Mouse (Mus musculus): Measurements from ENCODE around the gene Itk. TPM values are rescaled to one million over a fixed set of nuclear protein-coding genes. Genes with fewer than 3 reads are reported as not detected.

Itk gene
- polyA plus RNA-seq, 1 experiment: 0.02 TPM

DNA sequence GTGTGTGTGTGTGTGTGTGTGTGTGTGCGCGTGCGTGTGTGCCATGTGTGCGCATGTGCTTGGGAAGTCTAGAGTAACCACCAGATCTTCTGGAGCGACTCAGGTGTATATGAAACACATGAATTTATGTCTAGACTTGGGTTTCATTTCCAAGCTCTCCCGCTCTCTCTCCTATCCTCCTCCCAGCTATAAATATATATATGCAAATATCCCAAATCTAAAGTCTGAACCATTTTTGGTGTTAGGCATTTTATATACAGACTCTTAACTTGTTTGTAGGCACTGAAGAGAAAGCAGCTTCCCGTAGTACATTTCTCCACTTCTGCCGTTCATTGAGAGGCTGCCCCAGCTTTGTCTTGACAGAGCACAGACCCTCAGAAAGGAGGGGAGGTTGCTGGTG lies 57.1 kb downstream of the Itk start:
- Histone ChIP-seq H3K4me1 (ENCODE audit: control insufficient read depth, insufficient read depth, low read length) (no peaks in the 10 kb centered on the region), H3K4me3 (ENCODE audit: control insufficient read depth, low read depth, low read length) (no peak overlapping the region), H3K27ac (ENCODE audit: control insufficient read depth, insufficient read depth, low read depth, low read length) (no peak overlapping the region), H3K27me3 (ENCODE audit: control insufficient read depth, insufficient read depth, low read length) (no peaks in the 10 kb centered on the region), H3K36me3 (ENCODE audit: control insufficient read depth, insufficient read depth, low read length) (no peaks in the 10 kb centered on the region)
- TF ChIP-seq CTCF (IDR thresholded peaks at IDR 0.05; ENCODE audit: control insufficient read depth, insufficient read depth, insufficient replicate concordance, low read depth, low read length) (no peak), POLR2A (IDR thresholded peaks at IDR 0.05; ENCODE audit: control insufficient read depth, low read depth, low read length) (no peak)

DNA sequence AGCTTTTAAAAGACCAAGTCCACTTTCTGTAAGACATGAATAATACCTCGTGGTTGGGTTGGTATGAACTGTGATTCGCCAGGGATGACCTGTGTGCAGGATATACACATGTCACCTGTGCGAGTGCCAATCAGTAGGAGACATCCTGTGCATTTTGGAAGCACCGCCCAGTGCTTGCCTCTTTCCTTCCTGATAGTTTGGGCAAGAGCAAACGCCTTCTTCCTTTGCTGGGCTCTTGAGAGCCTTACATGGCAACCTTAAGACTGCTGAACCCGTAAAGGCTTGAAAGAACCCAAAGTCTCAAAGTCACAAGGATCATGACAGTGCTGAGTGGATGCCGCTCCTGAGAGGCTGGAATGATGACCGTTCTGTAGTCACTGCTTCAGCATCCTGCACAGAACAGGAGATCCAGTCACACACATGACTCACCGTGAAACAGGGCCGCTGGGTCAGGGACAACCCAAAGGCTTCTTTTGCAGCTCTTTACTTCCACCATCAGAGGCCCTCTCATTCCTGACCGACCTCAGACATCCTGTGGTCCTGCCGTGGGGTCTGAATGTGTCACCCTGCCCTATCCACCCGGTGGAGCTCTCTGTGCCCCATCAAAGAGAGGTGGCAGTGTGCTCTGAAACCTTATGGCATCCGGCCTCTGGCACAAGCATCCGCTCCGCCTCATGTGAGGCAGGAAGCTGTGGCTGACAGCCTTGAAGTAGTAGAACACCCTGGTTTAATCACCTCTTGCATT lies 62.9 kb downstream of the Itk start:
- Histone ChIP-seq H3K27me3 (ENCODE audit: control insufficient read depth, insufficient read depth, low read length) (no peaks in the 10 kb centered on the region), H3K36me3 (ENCODE audit: control insufficient read depth, insufficient read depth, low read length) (no peaks in the 10 kb centered on the region), H3K27ac (ENCODE audit: control insufficient read depth, insufficient read depth, low read depth, low read length) (no peak overlapping the region), H3K4me1 (ENCODE audit: control insufficient read depth, insufficient read depth, low read length) (no peaks in the 10 kb centered on the region), H3K4me3 (ENCODE audit: control insufficient read depth, low read depth, low read length) (no peak overlapping the region)
- TF ChIP-seq POLR2A (IDR thresholded peaks at IDR 0.05; ENCODE audit: control insufficient read depth, low read depth, low read length) (no peak), CTCF (IDR thresholded peaks at IDR 0.05; ENCODE audit: control insufficient read depth, insufficient read depth, insufficient replicate concordance, low read depth, low read length) (no peak)

DNA sequence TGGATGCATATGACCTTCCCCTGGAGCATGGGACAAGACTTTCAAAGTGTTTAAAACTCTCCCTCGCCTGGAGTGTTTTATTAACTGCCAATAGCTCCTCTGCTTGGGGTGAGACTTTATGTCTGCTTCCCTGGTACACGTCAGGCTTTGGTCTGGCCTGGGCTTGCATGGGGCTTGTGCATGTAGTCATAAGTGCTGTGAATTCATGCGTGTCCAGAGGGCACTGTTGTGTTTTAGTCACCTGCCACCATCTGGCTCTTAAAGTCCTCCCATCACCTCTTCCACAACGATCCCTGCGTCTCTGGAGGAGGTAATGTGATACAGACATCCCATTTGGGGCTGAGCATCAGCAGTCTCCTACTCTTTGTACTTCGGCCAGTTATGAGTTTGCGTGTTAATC lies 67.8 kb downstream of the Itk start:
- TF ChIP-seq CTCF (IDR thresholded peaks at IDR 0.05; ENCODE audit: control insufficient read depth, insufficient read depth, insufficient replicate concordance, low read depth, low read length) (no peak), POLR2A (IDR thresholded peaks at IDR 0.05; ENCODE audit: control insufficient read depth, low read depth, low read length) (no peak)
- H3K4me3 ChIP-seq (ENCODE audit: control insufficient read depth, low read depth, low read length): no peak overlapping the region

DNA sequence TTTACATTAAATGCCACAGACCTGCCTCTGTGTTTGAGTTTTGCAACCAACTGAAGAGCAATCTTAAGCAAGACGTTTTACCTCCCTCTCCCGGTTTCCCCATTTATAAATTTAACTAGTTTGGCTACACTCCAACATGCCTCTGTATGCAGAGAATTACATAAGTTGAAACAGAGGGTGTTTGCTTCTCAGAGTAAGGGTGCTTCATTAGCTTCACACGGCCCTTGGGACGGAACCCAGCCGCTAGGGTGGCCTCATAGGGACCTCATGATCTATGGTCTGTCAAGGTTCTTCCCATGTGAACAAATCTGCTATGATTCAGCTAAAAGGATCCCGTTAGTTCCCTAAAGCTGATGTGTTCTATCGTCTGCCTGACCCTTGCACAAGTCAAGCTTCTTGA lies 74.8 kb downstream of the Itk start:
- peaks cover 3% of the 10 kb centered on the region for H3K4me1 ChIP-seq (ENCODE audit: control insufficient read depth, insufficient read depth, low read length)
- no peak for TF ChIP-seq CTCF (IDR thresholded peaks at IDR 0.05; ENCODE audit: control insufficient read depth, insufficient read depth, insufficient replicate concordance, low read depth, low read length)
- TF ChIP-seq POLR2A (IDR thresholded peaks at IDR 0.05; ENCODE audit: control insufficient read depth, low read depth, low read length): no peak
- no peaks in the 10 kb centered on the region for H3K36me3 ChIP-seq (ENCODE audit: control insufficient read depth, insufficient read depth, low read length)
- no peak overlapping the region for H3K4me3 ChIP-seq (ENCODE audit: control insufficient read depth, low read depth, low read length)
- no peaks in the 10 kb centered on the region for H3K27me3 ChIP-seq (ENCODE audit: control insufficient read depth, insufficient read depth, low read length)
- H3K27ac ChIP-seq (ENCODE audit: control insufficient read depth, insufficient read depth, low read depth, low read length): no peak overlapping the region

More for the DNA sequence above, 67.8 kb downstream of the Itk start:
- no peaks in the 10 kb centered on the region for H3K36me3 ChIP-seq (ENCODE audit: control insufficient read depth, insufficient read depth, low read length)
- H3K27ac ChIP-seq (ENCODE audit: control insufficient read depth, insufficient read depth, low read depth, low read length): no peak overlapping the region
- no peaks in the 10 kb centered on the region for H3K27me3 ChIP-seq (ENCODE audit: control insufficient read depth, insufficient read depth, low read length)
- H3K4me1 ChIP-seq (ENCODE audit: control insufficient read depth, insufficient read depth, low read length): no peaks in the 10 kb centered on the region

DNA sequence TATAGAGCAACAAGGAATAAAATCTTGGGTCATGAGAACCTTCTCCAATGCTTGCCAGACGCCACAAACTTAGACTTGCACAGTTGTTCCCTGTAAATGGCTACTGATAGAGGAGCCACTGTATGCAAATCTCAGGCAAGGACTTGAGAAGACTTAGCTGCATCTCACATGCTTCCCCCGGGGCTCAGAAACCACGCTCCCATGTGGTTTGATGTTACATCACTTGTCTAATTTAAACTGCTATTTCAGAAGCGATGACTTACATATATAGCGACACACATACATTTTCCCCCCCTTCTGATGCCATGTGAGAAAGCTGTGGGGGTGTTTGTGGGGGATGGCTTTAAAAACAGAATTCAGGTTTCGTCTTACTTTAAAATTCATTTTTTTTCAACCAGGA lies 75.5 kb downstream of the Itk start:
- H3K27ac ChIP-seq (ENCODE audit: control insufficient read depth, insufficient read depth, low read depth, low read length): no peak overlapping the region
- no peaks in the 10 kb centered on the region for H3K27me3 ChIP-seq (ENCODE audit: control insufficient read depth, insufficient read depth, low read length)
- H3K36me3 ChIP-seq (ENCODE audit: control insufficient read depth, insufficient read depth, low read length): no peaks in the 10 kb centered on the region
- peaks cover 3% of the 10 kb centered on the region for H3K4me1 ChIP-seq (ENCODE audit: control insufficient read depth, insufficient read depth, low read length)
- H3K4me3 ChIP-seq (ENCODE audit: control insufficient read depth, low read depth, low read length): no peak overlapping the region
- TF ChIP-seq CTCF (IDR thresholded peaks at IDR 0.05; ENCODE audit: control insufficient read depth, insufficient read depth, insufficient replicate concordance, low read depth, low read length) (no peak), POLR2A (IDR thresholded peaks at IDR 0.05; ENCODE audit: control insufficient read depth, low read depth, low read length) (no peak)

DNA sequence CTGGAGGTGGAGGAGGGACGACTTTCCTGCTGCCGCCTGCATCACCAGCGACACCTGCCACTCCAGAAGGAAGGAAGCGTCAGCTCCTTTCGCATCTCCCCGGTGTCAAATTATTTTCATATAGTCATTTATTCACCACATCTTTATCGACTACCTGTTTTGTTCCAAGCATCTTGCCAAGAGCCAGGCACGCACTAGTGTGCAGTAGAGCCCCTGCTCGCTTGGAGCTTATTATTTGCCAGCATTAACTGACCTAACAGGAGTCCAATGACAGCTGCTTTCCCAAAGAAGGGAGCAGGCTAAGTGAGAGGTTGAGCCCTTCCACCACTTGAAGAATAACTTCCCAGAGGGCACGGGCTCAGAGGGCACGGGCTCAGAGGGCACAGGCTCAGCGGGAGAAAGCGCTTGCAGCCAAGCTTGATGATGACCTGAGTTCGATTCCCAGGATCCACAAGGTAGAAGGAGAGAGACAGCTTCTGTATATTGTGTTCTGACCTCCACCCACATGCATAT lies 76.7 kb downstream of the Itk start, which contains the start of gene Cyfip2:
Gene Cyfip2, minus strand, starts transcription at position 337 of the 513 bp plus-strand sequence.
- TF ChIP-seq CTCF (IDR thresholded peaks at IDR 0.05; ENCODE audit: control insufficient read depth, insufficient read depth, insufficient replicate concordance, low read depth, low read length) (no peak), POLR2A (IDR thresholded peaks at IDR 0.05; ENCODE audit: control insufficient read depth, low read depth, low read length) (no peak)

DNA sequence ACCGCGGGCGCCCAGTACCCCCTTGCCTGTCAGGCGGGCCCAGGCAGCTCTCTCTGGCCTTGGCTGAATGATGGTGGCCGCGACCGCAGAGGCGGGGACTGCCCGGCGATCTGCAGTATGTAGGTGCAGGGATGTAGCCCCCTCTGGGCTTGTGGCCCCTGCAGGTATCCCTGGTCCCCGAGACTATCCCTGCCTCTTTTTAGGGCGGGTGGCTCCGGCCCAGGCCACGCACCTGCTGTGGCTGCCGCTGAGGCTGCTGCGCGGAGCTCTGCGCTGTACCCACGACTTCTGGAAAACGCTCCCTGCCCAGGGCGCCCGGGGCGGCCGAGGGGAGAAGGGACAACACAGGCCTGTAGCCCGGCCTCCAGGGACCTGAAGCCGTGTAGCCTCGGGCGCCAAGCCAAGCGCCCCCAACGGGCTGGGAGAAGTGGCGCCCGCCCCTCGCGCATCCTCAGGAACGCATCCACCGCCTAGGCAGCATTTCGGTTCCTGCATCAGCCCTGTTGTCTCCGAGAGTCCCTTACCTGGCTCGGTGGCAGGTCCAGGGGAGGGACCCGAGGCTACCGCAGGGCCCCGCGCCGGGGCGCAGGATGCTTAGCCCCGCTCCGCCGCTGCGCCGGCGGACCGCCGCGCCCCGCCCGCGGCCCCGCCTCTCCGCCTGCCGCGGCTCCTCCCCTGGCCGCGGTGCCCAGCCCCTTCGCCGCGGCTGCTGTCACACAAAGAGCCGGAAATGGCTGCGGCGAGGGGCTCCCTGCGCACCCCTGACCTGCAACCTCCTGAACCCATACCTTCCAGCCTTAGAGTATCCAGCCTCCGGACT lies 77.4 kb downstream of the Itk start:
- TF ChIP-seq POLR2A (IDR thresholded peaks at IDR 0.05; ENCODE audit: control insufficient read depth, low read depth, low read length) (no peak), CTCF (IDR thresholded peaks at IDR 0.05; ENCODE audit: control insufficient read depth, insufficient read depth, insufficient replicate concordance, low read depth, low read length) (no peak)
- no peak overlapping the region for H3K27ac ChIP-seq (ENCODE audit: control insufficient read depth, insufficient read depth, low read depth, low read length)
- no peaks in the 10 kb centered on the region for H3K36me3 ChIP-seq (ENCODE audit: control insufficient read depth, insufficient read depth, low read length)
- H3K27me3 ChIP-seq (ENCODE audit: control insufficient read depth, insufficient read depth, low read length): no peaks in the 10 kb centered on the region
- peaks cover 3% of the 10 kb centered on the region for H3K4me1 ChIP-seq (ENCODE audit: control insufficient read depth, insufficient read depth, low read length)
- H3K4me3 ChIP-seq (ENCODE audit: control insufficient read depth, low read depth, low read length): peak overlapping the region; percentile 34

More for the DNA sequence above, 76.7 kb downstream of the Itk start, which contains the start of gene Cyfip2:
- no peaks in the 10 kb centered on the region for H3K36me3 ChIP-seq (ENCODE audit: control insufficient read depth, insufficient read depth, low read length)
- peaks cover 3% of the 10 kb centered on the region for H3K4me1 ChIP-seq (ENCODE audit: control insufficient read depth, insufficient read depth, low read length)
- H3K4me3 ChIP-seq (ENCODE audit: control insufficient read depth, low read depth, low read length): peak within 1 kb of the TSS; percentile 34
- H3K27ac ChIP-seq (ENCODE audit: control insufficient read depth, insufficient read depth, low read depth, low read length): no peak within 1 kb of the TSS
- H3K27me3 ChIP-seq (ENCODE audit: control insufficient read depth, insufficient read depth, low read length): no peaks in the 10 kb centered on the region

Measured in testis, adult 2 months (tissue).